Mouse (Mus musculus) brain, embryonic 14.5 days (tissue): ENCODE data around the gene Macrod2. TPM values are rescaled to one million over a fixed set of nuclear protein-coding genes. Genes with fewer than 3 reads are reported as not detected.
A peak's percentile ranks its signal among the peaks of the same experiment; 100 is the strongest.

Source experiments
- DNase-seq: peaks from one replicate; pipeline ENCODE4 v3.0.0-alpha.2; 2011; ENCODE audit warnings: low read depth
- CTCF ChIP-seq: fragments of 200-500 bp; IDR thresholded peaks from 2 replicates; pipeline ENCODE4 v1.5.1; 2012; ENCODE audit warnings: inconsistent platforms, mild to moderate bottlenecking, moderate library complexity, borderline replicate concordance; ENCODE audit not compliant: insufficient read depth, insufficient read length; ENCODE audit errors: extremely low read depth
- POLR2A ChIP-seq: fragments of 200-500 bp; IDR thresholded peaks from 2 replicates; pipeline ENCODE4 v1.6.1; 2012; ENCODE audit warnings: mild to moderate bottlenecking, inconsistent platforms, borderline replicate concordance; ENCODE audit not compliant: poor library complexity, insufficient read depth, insufficient read length, severe bottlenecking; ENCODE audit errors: extremely low read depth
- polyA plus RNA-seq: library from polyadenylated mRNA; depleted of rRNA; stranded (reverse); fragments of >200 nt; gene quantifications from 2 replicates; pipeline ENCODE4 v1.2.3, GENCODE M21; 2012

Macrod2 gene
- polyA plus RNA-seq, 1 experiment: 24.1 TPM

DNA sequence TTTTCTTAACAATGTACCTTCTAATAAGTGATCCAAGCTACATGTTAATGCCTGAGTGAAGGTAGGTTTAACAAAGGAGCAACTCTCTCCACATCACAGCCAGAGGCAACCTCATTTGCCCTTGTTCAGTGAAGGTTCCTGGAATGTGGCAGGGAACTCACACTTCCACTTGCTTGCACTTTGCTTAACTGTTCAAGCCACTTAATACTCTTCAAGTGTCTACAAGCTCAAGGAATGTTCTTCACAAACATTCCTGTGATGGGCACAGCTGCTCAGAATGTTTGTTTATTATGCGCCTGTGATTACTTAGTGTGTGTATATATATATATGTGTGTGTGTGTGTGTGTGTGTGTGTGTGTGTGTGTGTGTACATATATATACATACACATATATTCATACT, 1721.5 kb downstream of the Macrod2 start:
- no peak for DNase-seq
- TF ChIP-seq POLR2A (no peak), CTCF (no peak)

DNA sequence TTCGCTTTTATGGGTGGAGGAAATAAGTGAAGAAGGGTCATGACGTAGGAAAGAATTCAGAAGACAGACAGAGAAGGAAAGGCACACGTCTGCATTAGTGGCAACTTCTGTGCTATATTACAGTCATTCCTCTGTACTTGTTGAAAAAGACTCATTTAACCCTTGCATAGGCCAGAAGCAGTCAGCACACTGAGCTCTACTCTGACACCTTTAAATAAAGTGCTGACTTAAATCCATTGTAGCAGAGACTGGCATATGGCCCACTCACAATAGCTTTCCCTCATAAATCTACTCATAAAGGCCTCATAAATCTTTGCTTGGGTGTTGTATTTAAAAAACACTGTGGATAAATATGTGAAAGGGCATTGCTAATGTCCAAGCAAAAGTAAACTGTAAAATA, 1733.0 kb downstream of the Macrod2 start:
- no peak for DNase-seq
- TF ChIP-seq POLR2A (no peak), CTCF (no peak)

DNA sequence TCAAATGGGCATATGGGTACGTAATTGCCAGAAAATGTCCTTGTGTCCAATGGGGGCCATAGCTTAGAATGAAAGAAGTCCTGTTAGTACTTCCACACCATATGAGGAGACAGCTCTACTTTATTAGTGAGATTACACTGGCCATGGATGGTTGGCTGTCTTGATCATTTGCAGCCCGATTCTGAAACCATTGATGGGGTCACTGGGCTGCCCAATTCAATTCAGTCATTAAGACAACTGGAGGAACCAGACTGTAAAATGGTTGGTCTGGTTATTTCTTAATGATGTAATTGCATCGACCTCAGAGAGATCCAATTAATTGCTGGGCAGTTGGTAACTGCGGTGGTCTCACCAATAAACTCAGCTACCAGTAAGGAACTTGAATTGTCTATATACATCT, 1734.1 kb downstream of the Macrod2 start:
- TF ChIP-seq POLR2A (no peak), CTCF (no peak)
- no peak for DNase-seq

DNA sequence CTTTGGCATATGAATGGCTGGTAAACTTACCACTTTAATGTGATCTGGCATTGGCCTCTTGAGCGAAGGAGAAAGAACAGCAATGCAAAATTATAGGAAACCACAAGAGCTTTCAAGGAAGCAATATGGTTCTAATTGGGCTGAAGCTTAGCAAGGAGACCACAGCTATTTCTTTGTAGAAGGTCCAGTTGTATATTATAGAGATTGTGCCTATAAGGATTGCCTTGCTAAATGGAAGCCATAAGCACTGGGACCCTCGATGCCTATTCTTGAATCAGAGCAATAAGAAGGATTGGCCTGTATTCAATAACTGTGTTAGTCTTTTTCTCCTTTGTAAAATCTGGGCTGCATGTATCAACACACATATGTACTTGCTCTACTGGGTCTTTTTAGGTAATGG, 1754.2 kb downstream of the Macrod2 start:
- TF ChIP-seq POLR2A (no peak), CTCF (no peak)
- DNase-seq: no peak

DNA sequence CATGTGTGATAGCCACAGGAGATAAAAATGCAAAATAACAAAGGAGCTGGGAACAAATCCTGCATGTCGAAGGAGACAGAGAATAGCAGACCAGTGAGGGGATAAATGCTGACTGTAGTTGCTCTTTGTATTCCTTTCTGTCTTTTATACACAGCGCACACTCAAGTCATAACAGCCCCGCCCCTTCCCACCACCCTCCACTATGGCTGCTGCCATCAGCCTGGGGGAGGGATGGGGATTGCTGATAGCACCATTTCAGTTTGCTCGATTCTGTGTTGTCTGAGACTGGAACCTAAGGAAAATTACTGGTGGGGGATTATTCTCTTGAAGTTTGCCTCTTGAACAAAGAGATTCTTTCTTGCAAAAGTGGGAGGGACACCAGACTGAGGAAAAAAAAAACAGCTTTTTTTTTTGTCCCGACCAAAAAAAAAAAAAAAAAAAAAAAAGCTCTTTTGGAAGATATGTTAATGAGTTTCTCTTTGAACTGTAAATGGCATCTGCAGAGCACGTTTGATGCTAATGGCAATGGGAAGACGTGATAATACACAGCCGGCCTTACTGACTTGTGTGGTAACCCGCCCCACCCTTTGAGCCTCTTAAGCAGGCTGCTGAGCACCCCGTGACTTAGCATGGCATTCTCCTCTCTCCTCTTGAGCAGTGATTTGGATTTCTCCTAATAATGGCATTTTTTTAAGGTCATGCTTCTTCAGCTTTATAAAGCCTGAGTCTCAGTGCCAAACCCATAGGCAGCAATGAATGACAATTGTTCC, 1768.6 kb downstream of the Macrod2 start:
- no peak for TF ChIP-seq CTCF
- no peak for TF ChIP-seq POLR2A
- peak; percentile 91 for DNase-seq

DNA sequence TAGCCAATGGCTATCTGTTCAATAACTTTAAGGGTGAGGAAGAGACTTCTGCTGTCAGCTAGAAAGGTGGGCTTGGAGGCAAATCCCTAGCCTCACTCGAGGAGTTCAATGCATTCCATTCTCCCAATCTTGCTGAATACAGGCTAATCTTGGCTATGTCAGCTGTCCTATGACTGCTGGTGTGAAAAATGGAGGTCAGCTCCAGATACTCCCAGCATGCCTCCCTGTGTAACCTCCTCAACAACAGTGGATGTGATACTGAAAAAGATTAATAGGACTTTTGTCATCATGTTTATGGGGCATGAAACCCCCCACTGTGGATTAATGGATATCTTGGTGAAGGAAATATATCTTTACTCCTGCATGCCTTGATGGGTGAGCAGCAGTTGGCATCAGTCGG, 1774.5 kb downstream of the Macrod2 start:
- TF ChIP-seq POLR2A: no peak
- TF ChIP-seq CTCF: no peak
- no peak for DNase-seq

DNA sequence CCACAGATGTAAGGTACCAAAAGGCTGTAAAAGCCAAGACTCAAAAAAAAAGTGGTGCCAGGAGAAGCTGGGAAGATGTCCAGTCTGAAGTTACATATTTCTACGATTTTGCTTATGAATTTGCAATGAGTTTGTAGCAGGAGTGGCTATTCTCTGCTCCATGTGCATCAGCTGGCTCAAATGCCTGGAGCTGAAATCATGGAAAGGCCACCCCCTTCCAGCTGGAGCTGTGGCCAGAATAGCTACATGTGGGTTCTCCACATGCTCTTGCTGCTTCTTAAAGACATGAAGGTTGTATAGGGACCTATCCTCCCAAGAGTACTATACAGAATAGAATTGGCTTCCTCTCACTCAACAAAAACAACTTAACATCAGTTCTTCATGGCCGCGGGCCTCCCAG, 1777.6 kb downstream of the Macrod2 start:
- DNase-seq: no peak
- TF ChIP-seq CTCF (no peak), POLR2A (no peak)

DNA sequence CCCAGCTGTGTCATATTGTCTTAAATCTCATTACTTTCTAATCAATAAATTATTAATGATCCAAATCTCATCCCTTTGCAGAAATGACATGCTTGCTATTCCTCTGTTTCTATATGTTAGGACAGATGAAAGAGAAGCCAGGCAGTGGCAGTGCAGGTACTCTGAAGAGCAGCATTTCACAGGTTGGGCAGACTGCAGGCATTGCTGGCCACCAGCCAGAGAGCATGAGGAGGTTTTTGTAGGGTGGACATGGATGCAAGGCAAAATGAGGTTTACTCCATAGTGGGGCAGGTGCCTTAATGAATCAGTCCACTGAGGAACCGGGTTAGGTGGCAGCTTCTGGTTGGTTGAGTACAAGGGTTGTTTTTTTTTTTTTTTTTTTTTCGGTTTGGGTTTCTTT, 1778.9 kb downstream of the Macrod2 start:
- TF ChIP-seq POLR2A (no peak), CTCF (no peak)
- DNase-seq: no peak

DNA sequence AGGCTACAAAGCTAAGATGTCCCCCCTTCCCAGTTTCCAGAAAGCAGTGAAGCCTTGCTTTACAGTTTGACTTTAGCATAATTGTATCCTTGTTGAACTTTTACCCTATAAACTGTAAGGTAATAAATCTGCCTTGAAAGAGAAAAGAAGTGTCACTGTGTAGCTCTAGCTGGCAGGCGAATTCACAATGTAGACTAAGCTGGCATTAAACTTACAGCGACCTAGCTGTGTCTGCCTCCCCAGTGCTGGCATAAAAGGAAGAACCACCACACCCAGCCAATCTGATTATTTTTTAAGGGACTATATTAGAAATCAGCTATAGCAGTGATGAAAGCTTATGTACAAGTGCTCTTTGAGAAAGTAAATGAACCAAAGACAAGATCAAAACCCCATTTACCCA, 1791.8 kb downstream of the Macrod2 start:
- TF ChIP-seq CTCF (no peak), POLR2A (no peak)
- peak; percentile 27 for DNase-seq

DNA sequence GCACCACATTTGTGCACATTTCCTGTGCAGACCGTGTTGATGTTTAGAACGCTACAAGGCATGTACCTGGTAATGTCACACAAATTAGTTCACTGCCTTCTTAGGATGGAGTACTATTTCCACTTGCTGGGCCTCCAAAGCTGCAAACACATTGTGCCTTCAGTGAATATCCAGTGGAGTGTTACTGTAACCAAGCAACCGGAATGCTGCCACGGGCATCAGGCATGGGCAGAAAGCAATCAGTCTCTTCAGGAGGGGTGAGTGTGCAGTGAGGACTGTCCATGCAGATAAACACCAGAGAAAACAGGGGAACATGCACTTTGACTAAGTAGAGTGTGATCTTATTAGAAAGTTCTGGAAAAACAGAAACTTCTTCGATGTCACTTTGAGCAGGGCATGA, 1792.3 kb downstream of the Macrod2 start:
- TF ChIP-seq CTCF (no peak), POLR2A (no peak)
- DNase-seq: peak; percentile 87

DNA sequence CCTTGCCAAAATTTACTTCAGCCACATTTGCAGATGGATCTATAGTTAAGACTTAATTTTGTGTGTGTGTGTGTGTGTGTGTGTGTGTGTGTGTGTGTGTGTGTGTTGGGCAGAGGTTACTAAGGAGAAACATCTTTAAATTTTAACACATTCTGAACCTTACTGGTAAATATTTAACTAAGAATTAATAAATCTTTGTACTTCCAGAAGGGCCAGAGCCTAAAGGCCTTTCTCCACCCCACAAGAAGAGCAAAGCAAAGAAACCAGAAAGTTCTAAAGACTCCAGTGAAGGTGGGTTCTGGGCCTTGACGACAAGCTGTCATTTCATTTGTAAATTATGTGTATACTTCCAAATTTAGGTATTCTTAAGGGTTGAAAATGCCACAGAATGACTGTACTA, 1822.3 kb downstream of the Macrod2 start:
- no peak for DNase-seq
- TF ChIP-seq POLR2A: no peak
- no peak for TF ChIP-seq CTCF
